Mouse (Mus musculus) embryo, embryonic 11.5 days (tissue): Measurements from ENCODE around the gene Avl9.

Experiments
- DNase-seq: peaks from one replicate; pipeline ENCODE4 v3.0.0-alpha.2; 2012; ENCODE audit warnings: low read depth, low spot score

Avl9 gene

GRCm38 (mm10) chr6:56794834-56795233 lies 80.1 kb downstream of the Avl9 start:
- no peak for DNase-seq

GRCm38 (mm10) chr6:56796232-56796631 lies 81.5 kb downstream of the Avl9 start:
- no peak for DNase-seq

GRCm38 (mm10) chr6:56796668-56797141 lies 82.0 kb downstream of the Avl9 start:
- peak; percentile 22 for DNase-seq

GRCm38 (mm10) chr6:56797311-56798151 lies 82.8 kb downstream of the Avl9 start, which contains the start of gene Kbtbd2:
Gene Kbtbd2, minus strand, starts transcription at chr6:56797813.
- peak; percentile 91 for DNase-seq

GRCm38 (mm10) chr6:56798152-56798465 lies 83.4 kb downstream of the Avl9 start:
- DNase-seq, result no peak

GRCm38 (mm10) chr6:56805026-56805425 lies 90.3 kb downstream of the Avl9 start:
- no peak for DNase-seq

GRCm38 (mm10) chr6:56806195-56806594 lies 91.5 kb downstream of the Avl9 start:
- DNase-seq, result no peak

GRCm38 (mm10) chr6:56808656-56809055 lies 94.0 kb downstream of the Avl9 start:
- peak; percentile 47 for DNase-seq
